Mouse (Mus musculus): ENCODE results near the gene Cyp11a1. TPM values are rescaled to one million over a fixed set of nuclear protein-coding genes. Genes with fewer than 3 reads are reported as not detected.

Cyp11a1 gene
- polyA plus RNA-seq, 1 experiment: 0.04 TPM

GRCm38 (mm10) chr9:58011027-58011426 lies 4.8 kb downstream of the Cyp11a1 start:
- H3K79me2 ChIP-seq (ENCODE audit: control insufficient read depth, insufficient read depth): no peaks in the 10 kb centered on the region
- H3K36me3 ChIP-seq (ENCODE audit: control insufficient read depth, insufficient read depth): no peaks in the 10 kb centered on the region
- H3K79me3 ChIP-seq (ENCODE audit: low read depth): no peaks in the 10 kb centered on the region
- TF ChIP-seq MYOD1 (IDR thresholded peaks at IDR 0.05; ENCODE audit: control insufficient read depth, insufficient read length, low read depth) (no peak), USF1 (IDR thresholded peaks at IDR 0.05; ENCODE audit: low read depth) (no peak), MAX (IDR thresholded peaks at IDR 0.05) (no peak), FOSL1 (IDR thresholded peaks at IDR 0.05; ENCODE audit: insufficient read depth, low read length, poor library complexity, severe bottlenecking) (no peak), CTCF (IDR thresholded peaks at IDR 0.05; ENCODE audit: control insufficient read depth, insufficient read depth, insufficient read length) (no peak), MYOG (IDR thresholded peaks at IDR 0.05; ENCODE audit: control insufficient read depth, extremely low read depth, insufficient read length) (no peak), CEBPB (IDR thresholded peaks at IDR 0.05; ENCODE audit: low read depth) (no peak)
- H3K27me3 ChIP-seq (ENCODE audit: control insufficient read depth, insufficient read depth, insufficient read length): no peaks in the 10 kb centered on the region
- H3K4me3 ChIP-seq (ENCODE audit: insufficient read depth, poor library complexity, severe bottlenecking): no peak overlapping the region
- H3ac ChIP-seq (ENCODE audit: control insufficient read depth, insufficient read length, low read depth): no peak overlapping the region

- Histone ChIP-seq H3K27me3 (ENCODE audit: control insufficient read depth, insufficient read depth, insufficient read length) (no peaks in the 10 kb centered on the region), H3K36me3 (ENCODE audit: control insufficient read depth, insufficient read depth) (no peaks in the 10 kb centered on the region), H3K4me3 (ENCODE audit: insufficient read depth, poor library complexity, severe bottlenecking) (no peak overlapping the region), H3ac (ENCODE audit: control insufficient read depth, insufficient read length, low read depth) (no peak overlapping the region), H3K79me3 (ENCODE audit: low read depth) (no peaks in the 10 kb centered on the region), H3K79me2 (ENCODE audit: control insufficient read depth, insufficient read depth) (no peaks in the 10 kb centered on the region)
- TF ChIP-seq CEBPB (IDR thresholded peaks at IDR 0.05; ENCODE audit: low read depth) (no peak), MYOD1 (IDR thresholded peaks at IDR 0.05; ENCODE audit: control insufficient read depth, insufficient read length, low read depth) (no peak), MYOG (IDR thresholded peaks at IDR 0.05; ENCODE audit: control insufficient read depth, extremely low read depth, insufficient read length) (no peak), FOSL1 (IDR thresholded peaks at IDR 0.05; ENCODE audit: insufficient read depth, low read length, poor library complexity, severe bottlenecking) (no peak)
These were observed 5.3 kb downstream of the Cyp11a1 start for GRCm38 (mm10) chr9:58011552-58011951.

GRCm38 (mm10) chr9:58012486-58012885 lies 6.3 kb downstream of the Cyp11a1 start:
- no peak for TF ChIP-seq FOSL1 (IDR thresholded peaks at IDR 0.05; ENCODE audit: insufficient read depth, low read length, poor library complexity, severe bottlenecking)
- TF ChIP-seq CEBPB (IDR thresholded peaks at IDR 0.05; ENCODE audit: low read depth): no peak
- no peak for TF ChIP-seq CTCF (IDR thresholded peaks at IDR 0.05; ENCODE audit: control insufficient read depth, insufficient read depth, insufficient read length)
- no peak for TF ChIP-seq MYOG (IDR thresholded peaks at IDR 0.05; ENCODE audit: control insufficient read depth, extremely low read depth, insufficient read length)
- no peak for TF ChIP-seq USF1 (IDR thresholded peaks at IDR 0.05; ENCODE audit: low read depth)
- no peak for TF ChIP-seq MAX (IDR thresholded peaks at IDR 0.05)
- no peak for TF ChIP-seq MYOD1 (IDR thresholded peaks at IDR 0.05; ENCODE audit: control insufficient read depth, insufficient read length, low read depth)
- H3K27me3 ChIP-seq (ENCODE audit: control insufficient read depth, insufficient read depth, insufficient read length): no peaks in the 10 kb centered on the region
- H3K36me3 ChIP-seq (ENCODE audit: control insufficient read depth, insufficient read depth): no peaks in the 10 kb centered on the region
- no peaks in the 10 kb centered on the region for H3K79me3 ChIP-seq (ENCODE audit: low read depth)
- H3K4me3 ChIP-seq (ENCODE audit: insufficient read depth, poor library complexity, severe bottlenecking): no peak overlapping the region
- H3K79me2 ChIP-seq (ENCODE audit: control insufficient read depth, insufficient read depth): no peaks in the 10 kb centered on the region
- H3ac ChIP-seq (ENCODE audit: control insufficient read depth, insufficient read length, low read depth): no peak overlapping the region

- TF ChIP-seq CTCF (IDR thresholded peaks at IDR 0.05; ENCODE audit: control insufficient read depth, insufficient read depth, insufficient read length) (no peak), CEBPB (IDR thresholded peaks at IDR 0.05; ENCODE audit: low read depth) (no peak), MAX (IDR thresholded peaks at IDR 0.05) (no peak), MYOG (IDR thresholded peaks at IDR 0.05; ENCODE audit: control insufficient read depth, extremely low read depth, insufficient read length) (no peak), MYOD1 (IDR thresholded peaks at IDR 0.05; ENCODE audit: control insufficient read depth, insufficient read length, low read depth) (no peak), FOSL1 (IDR thresholded peaks at IDR 0.05; ENCODE audit: insufficient read depth, low read length, poor library complexity, severe bottlenecking) (no peak), USF1 (IDR thresholded peaks at IDR 0.05; ENCODE audit: low read depth) (no peak)
These were observed 6.7 kb downstream of the Cyp11a1 start for GRCm38 (mm10) chr9:58012935-58013334.

GRCm38 (mm10) chr9:58014393-58015160 lies 8.4 kb downstream of the Cyp11a1 start:
- TF ChIP-seq FOSL1 (IDR thresholded peaks at IDR 0.05; ENCODE audit: insufficient read depth, low read length, poor library complexity, severe bottlenecking) (no peak), MAX (IDR thresholded peaks at IDR 0.05) (no peak), CTCF (IDR thresholded peaks at IDR 0.05; ENCODE audit: control insufficient read depth, insufficient read depth, insufficient read length) (no peak), USF1 (IDR thresholded peaks at IDR 0.05; ENCODE audit: low read depth) (no peak), MYOD1 (IDR thresholded peaks at IDR 0.05; ENCODE audit: control insufficient read depth, insufficient read length, low read depth) (no peak), MYOG (IDR thresholded peaks at IDR 0.05; ENCODE audit: control insufficient read depth, extremely low read depth, insufficient read length) (no peak), CEBPB (IDR thresholded peaks at IDR 0.05; ENCODE audit: low read depth) (no peak)
- Histone ChIP-seq H3K27me3 (ENCODE audit: control insufficient read depth, insufficient read depth, insufficient read length) (no peaks in the 10 kb centered on the region), H3K79me3 (ENCODE audit: low read depth) (no peaks in the 10 kb centered on the region), H3K79me2 (ENCODE audit: control insufficient read depth, insufficient read depth) (no peaks in the 10 kb centered on the region), H3K36me3 (ENCODE audit: control insufficient read depth, insufficient read depth) (no peaks in the 10 kb centered on the region), H3K4me3 (ENCODE audit: insufficient read depth, poor library complexity, severe bottlenecking) (no peak overlapping the region), H3ac (ENCODE audit: control insufficient read depth, insufficient read length, low read depth) (no peak overlapping the region)

More at GRCm38 (mm10) chr9:58012935-58013334, 6.7 kb downstream of the Cyp11a1 start:
- no peaks in the 10 kb centered on the region for H3K36me3 ChIP-seq (ENCODE audit: control insufficient read depth, insufficient read depth)
- no peak overlapping the region for H3K4me3 ChIP-seq (ENCODE audit: insufficient read depth, poor library complexity, severe bottlenecking)
- H3K79me3 ChIP-seq (ENCODE audit: low read depth): no peaks in the 10 kb centered on the region
- no peaks in the 10 kb centered on the region for H3K79me2 ChIP-seq (ENCODE audit: control insufficient read depth, insufficient read depth)
- no peak overlapping the region for H3ac ChIP-seq (ENCODE audit: control insufficient read depth, insufficient read length, low read depth)
- no peaks in the 10 kb centered on the region for H3K27me3 ChIP-seq (ENCODE audit: control insufficient read depth, insufficient read depth, insufficient read length)

Data from C2C12 (cell line).